Mouse (Mus musculus) embryonic facial prominence, embryonic 14.5 days (tissue): ENCODE results near the gene Erfe. TPM values are rescaled to one million over a fixed set of nuclear protein-coding genes. Genes with fewer than 3 reads are reported as not detected.

Experiments used
- polyA plus RNA-seq: library from polyadenylated mRNA; unstranded; fragments of >200 nt; fragmentation: Nextera tagmentation; extraction: Ambion mirVana; gene quantifications from 2 replicates; pipeline ENCODE4 v1.2.1, GENCODE M21; 2014

Gene Erfe
- polyA plus RNA-seq, 1 experiment from 2014 or later: 1.5 TPM

Other genes starting within 250 kb of the Erfe start
- 0.85 and 1.1 TPM in 2 replicates for gene Rbm44, start 221.3 kb upstream of the Erfe start, polyA plus RNA-seq
- 13.5 and 21.7 TPM in 2 replicates for gene Ramp1, start 186.6 kb upstream of the Erfe start, polyA plus RNA-seq
- 70.2 and 78.7 TPM in 2 replicates for gene Ube2f, start 116.1 kb upstream of the Erfe start, polyA plus RNA-seq
- gene Scly, start 68.1 kb upstream of the Erfe start, polyA plus RNA-seq: 9.6 and 10.0 TPM in 2 replicates
- gene Espnl, start 44.4 kb upstream of the Erfe start, polyA plus RNA-seq: not detected in 2 replicates
- 7.0 and 10.0 TPM in 2 replicates for gene Klhl30, start 15.4 kb upstream of the Erfe start, polyA plus RNA-seq
- 138 and 146 TPM in 2 replicates for gene Ilkap, start 32.4 kb downstream of the Erfe start, polyA plus RNA-seq
- gene Hes6, start 47.6 kb downstream of the Erfe start, polyA plus RNA-seq: 106 and 114 TPM in 2 replicates
- 3.9 and 4.7 TPM in 2 replicates for gene Per2, start 92.9 kb downstream of the Erfe start, polyA plus RNA-seq
- gene Traf3ip1, start 128.2 kb downstream of the Erfe start, polyA plus RNA-seq: 5.5 and 6.8 TPM in 2 replicates
- 8.0 TPM in 2 replicates for gene Asb1, start 174.1 kb downstream of the Erfe start, polyA plus RNA-seq